Mouse (Mus musculus) lung, embryonic 15.5 days (tissue): Measurements from ENCODE around the gene Tmem63b. TPM values are rescaled to one million over a fixed set of nuclear protein-coding genes. Genes with fewer than 3 reads are reported as not detected.

Experiments used
- ATAC-seq: fragments of 200-750 bp; cut with Nextera tagmentation; 2 replicates; pipeline ENCODE4 v1.8.0; 2017; ENCODE audit warnings: moderate number of reproducible peaks, borderline replicate concordance; ENCODE audit not compliant: low FRiP score, low TSS enrichment; ENCODE audit errors: extremely low read depth
- H3K27ac ChIP-seq: fragments of 300-500 bp; sonication (generic); 2 replicates; pipeline ENCODE4 v1.5.1; 2015; ENCODE audit warnings: moderate library complexity, mild to moderate bottlenecking, inconsistent platforms
- H3K27me3 ChIP-seq: fragments of 300-500 bp; sonication (generic); 2 replicates; pipeline ENCODE4 v1.6.1; 2015; ENCODE audit warnings: inconsistent platforms
- H3K36me3 ChIP-seq: fragments of 300-500 bp; sonication (generic); 2 replicates; pipeline ENCODE4 v1.6.1; 2015; ENCODE audit warnings: inconsistent platforms
- H3K4me1 ChIP-seq: fragments of 300-500 bp; sonication (generic); 2 replicates; pipeline ENCODE4 v1.6.1; 2015; ENCODE audit warnings: inconsistent platforms
- H3K4me2 ChIP-seq: fragments of 300-500 bp; sonication (generic); 2 replicates; pipeline ENCODE4 v1.6.1; 2015; ENCODE audit warnings: inconsistent platforms, mild to moderate bottlenecking, moderate library complexity
- H3K4me3 ChIP-seq: fragments of 300-500 bp; sonication (generic); 2 replicates; pipeline ENCODE4 v1.5.1; 2015; ENCODE audit warnings: mild to moderate bottlenecking, inconsistent platforms
- H3K9ac ChIP-seq: fragments of 300-500 bp; sonication (generic); 2 replicates; pipeline ENCODE4 v1.6.1; 2015; ENCODE audit warnings: inconsistent platforms
- H3K9me3 ChIP-seq: fragments of 300-500 bp; sonication (generic); 2 replicates; pipeline ENCODE4 v1.6.1; 2016; ENCODE audit warnings: inconsistent platforms
- WGBS: fragments of 180-500 bp; shearing (Covaris S2); methylation state at CpG from one replicate; pipeline ENCODE4 v1.1.7; 2015; 5-methylcytosine and 5-hydroxymethylcytosine counted together
- polyA plus RNA-seq: library from polyadenylated mRNA; unstranded; fragments of >200 nt; fragmentation: Nextera tagmentation; extraction: Ambion mirVana; gene quantifications from 2 replicates; pipeline ENCODE4 v1.2.1, GENCODE M21; 2015

Tmem63b gene
- polyA plus RNA-seq, 1 experiment from 2014 or later, result 48.0 TPM

- Histone ChIP-seq H3K4me1 (peaks cover 31% of the 10 kb centered on the region), H3K4me3 (peak within 1 kb of the TSS; percentile 93), H3K27ac (peak within 1 kb of the TSS; percentile 83), H3K4me2 (peak within 1 kb of the TSS; percentile 76), H3K36me3 (no peaks in the 10 kb centered on the region), H3K9ac (peak within 1 kb of the TSS; percentile 95), H3K27me3 (no peaks in the 10 kb centered on the region), H3K9me3 (no peaks in the 10 kb centered on the region)
- under 1% methylated on average over 40 of the region's 50 CpGs for WGBS
- ATAC-seq, result peak; percentile 90
These were observed 549 bp downstream of the Tmem63b start, which contains the start of gene Mrpl14 for GRCm38 (mm10) chr17:45686093-45686619. Mrpl14 (plus strand) TSS chr17:45686322.

GRCm38 (mm10) chr17:45685171-45686092 is 1.3 kb downstream of the Tmem63b start:
- Histone ChIP-seq H3K4me3 (peak overlapping the region; percentile 93), H3K27ac (peak overlapping the region; percentile 83), H3K36me3 (no peaks in the 10 kb centered on the region), H3K9me3 (no peaks in the 10 kb centered on the region), H3K4me2 (peak overlapping the region; percentile 76), H3K27me3 (no peaks in the 10 kb centered on the region), H3K4me1 (peaks cover 36% of the 10 kb centered on the region), H3K9ac (peak overlapping the region; percentile 95)
- ATAC-seq, result peak; percentile 68
- WGBS, result under 1% methylated on average over 57 of the region's 58 CpGs

GRCm38 (mm10) chr17:45684667-45685131 is 2.0 kb downstream of the Tmem63b start:
- WGBS, result 26% methylated on average over 14 of the region's 14 CpGs
- H3K27ac ChIP-seq, result peak overlapping the region; percentile 83
- no peak for ATAC-seq

GRCm38 (mm10) chr17:45682843-45683242 is 3.9 kb downstream of the Tmem63b start:
- WGBS, result 89% methylated on average over 4 of the region's 4 CpGs
- 0 out of 2 replicates have a peak, but pooled peaks cover 6% of the 10 kb centered on the region for H3K36me3 ChIP-seq

More at GRCm38 (mm10) chr17:45684667-45685131, 2.0 kb downstream of the Tmem63b start:
- no peaks in the 10 kb centered on the region for H3K27me3 ChIP-seq
- peaks cover 36% of the 10 kb centered on the region for H3K4me1 ChIP-seq
- peak overlapping the region; percentile 93 for H3K4me3 ChIP-seq
- peak overlapping the region; percentile 95 for H3K9ac ChIP-seq
- H3K9me3 ChIP-seq, result no peaks in the 10 kb centered on the region
- peak overlapping the region; percentile 76 for H3K4me2 ChIP-seq
- H3K36me3 ChIP-seq, result no peaks in the 10 kb centered on the region

DNA sequence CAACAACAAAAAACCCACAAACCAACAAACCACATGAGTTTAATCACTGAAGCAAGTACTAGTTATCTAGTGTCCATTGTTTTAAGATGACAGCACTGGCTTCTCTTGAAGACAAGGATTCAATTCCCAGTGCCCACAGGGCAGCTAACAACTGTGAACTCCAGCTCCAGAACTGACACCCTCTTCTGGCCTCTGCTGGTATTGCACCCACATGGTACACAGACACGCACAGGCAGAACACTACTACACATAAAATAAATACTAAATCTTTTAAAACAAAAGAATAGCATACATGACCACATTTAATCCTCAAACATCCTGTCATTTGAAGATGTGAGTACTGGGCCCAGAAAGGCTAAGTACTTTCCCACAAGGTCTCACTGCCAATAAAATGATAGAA is 5.1 kb downstream of the Tmem63b start:
- Histone ChIP-seq H3K9me3 (no peaks in the 10 kb centered on the region), H3K36me3 (peaks cover 16% of the 10 kb centered on the region), H3K27ac (no peak overlapping the region), H3K4me1 (peaks cover 17% of the 10 kb centered on the region), H3K4me3 (no peak overlapping the region), H3K9ac (no peak overlapping the region), H3K27me3 (no peaks in the 10 kb centered on the region), H3K4me2 (no peak overlapping the region)
- ATAC-seq, result no peak
- WGBS, result 100% methylated on average over 1 of the region's 1 CpGs

More at GRCm38 (mm10) chr17:45682843-45683242, 3.9 kb downstream of the Tmem63b start:
- no peak overlapping the region for H3K4me2 ChIP-seq
- ATAC-seq, result no peak
- no peaks in the 10 kb centered on the region for H3K27me3 ChIP-seq
- H3K4me1 ChIP-seq, result peaks cover 28% of the 10 kb centered on the region
- H3K27ac ChIP-seq, result no peak overlapping the region
- H3K9me3 ChIP-seq, result no peaks in the 10 kb centered on the region
- H3K4me3 ChIP-seq, result no peak overlapping the region
- H3K9ac ChIP-seq, result no peak overlapping the region

DNA sequence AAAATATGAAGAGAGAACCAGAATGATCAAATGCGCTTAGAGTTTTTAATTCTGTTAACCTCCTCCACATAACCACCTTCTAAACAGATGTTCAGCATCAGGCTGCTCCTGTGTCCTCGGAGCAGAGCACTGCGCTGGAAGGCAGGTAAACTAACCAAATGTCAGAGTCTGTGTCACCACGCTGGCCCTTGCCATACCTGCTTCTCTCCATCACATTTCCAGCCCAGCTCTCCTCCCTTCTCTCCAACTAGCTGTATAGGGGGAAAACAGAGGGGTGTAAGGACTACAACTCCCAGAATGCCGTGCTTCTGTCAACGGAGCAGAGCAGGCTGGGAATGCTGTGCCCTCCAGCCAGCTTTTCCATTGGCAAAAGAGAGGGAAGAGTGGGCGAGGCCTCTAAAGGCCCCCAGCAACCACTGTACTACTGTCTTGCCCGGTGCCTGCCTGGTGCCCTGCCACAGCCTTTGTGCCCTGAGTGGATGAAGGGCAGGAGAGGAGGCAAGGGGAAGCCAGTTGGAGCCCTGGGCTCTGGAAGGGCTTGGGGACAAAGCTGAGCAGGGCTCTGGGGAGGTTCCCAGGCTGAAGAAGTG is 6.2 kb downstream of the Tmem63b start:
- ATAC-seq, result peak; percentile 44; the same call in 1 of the 2 replicates
- H3K36me3 ChIP-seq, result peaks cover 25% of the 10 kb centered on the region
- no peaks in the 10 kb centered on the region for H3K27me3 ChIP-seq
- peaks cover 17% of the 10 kb centered on the region for H3K4me1 ChIP-seq
- no peaks in the 10 kb centered on the region for H3K9me3 ChIP-seq
- H3K4me2 ChIP-seq, result peak overlapping the region; percentile 37
- 48% methylated on average over 8 of the region's 8 CpGs for WGBS
- H3K9ac ChIP-seq, result peak overlapping the region; percentile 27; the same call in 1 of the 2 replicates
- H3K27ac ChIP-seq, result peak overlapping the region; percentile 35
- H3K4me3 ChIP-seq, result 0 out of 2 replicates have a peak overlapping the region, but pooled peaks have one; percentile 6

DNA sequence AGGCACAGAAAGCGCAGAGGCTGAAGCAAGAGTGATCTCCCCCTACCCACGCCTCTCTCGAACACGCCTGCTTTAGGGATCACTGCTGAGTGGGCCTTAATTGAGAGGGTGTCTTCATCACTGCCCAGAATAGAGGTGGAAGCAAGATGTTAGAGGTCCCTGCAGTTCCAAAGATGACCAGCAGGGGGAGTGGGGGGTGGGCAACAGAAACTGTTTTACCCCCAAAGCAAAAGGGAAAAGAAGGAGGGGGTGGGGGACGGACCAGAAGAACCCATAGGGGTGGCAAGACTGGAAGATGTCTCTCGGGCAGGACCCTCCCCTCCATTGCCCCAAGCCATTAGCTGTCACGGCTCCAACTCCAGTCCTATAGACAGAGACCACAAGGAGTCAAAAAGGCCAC is 8.6 kb downstream of the Tmem63b start:
- Histone ChIP-seq H3K36me3 (peaks cover 44% of the 10 kb centered on the region), H3K4me1 (peaks cover 5% of the 10 kb centered on the region), H3K9ac (no peak overlapping the region), H3K27ac (no peak overlapping the region), H3K4me2 (no peak overlapping the region), H3K9me3 (no peaks in the 10 kb centered on the region), H3K4me3 (no peak overlapping the region), H3K27me3 (no peaks in the 10 kb centered on the region)
- WGBS, result 29% methylated on average over 7 of the region's 7 CpGs
- no peak for ATAC-seq

- 86% methylated on average over 2 of the region's 2 CpGs for WGBS
- Histone ChIP-seq H3K4me1 (no peaks in the 10 kb centered on the region), H3K4me2 (no peak overlapping the region), H3K27me3 (no peaks in the 10 kb centered on the region), H3K9me3 (no peaks in the 10 kb centered on the region), H3K4me3 (no peak overlapping the region), H3K27ac (no peak overlapping the region), H3K9ac (no peak overlapping the region), H3K36me3 (peaks cover 70% of the 10 kb centered on the region)
- no peak for ATAC-seq
These were observed 14.1 kb downstream of the Tmem63b start for GRCm38 (mm10) chr17:45672598-45672997.

GRCm38 (mm10) chr17:45671821-45672220 is 14.9 kb downstream of the Tmem63b start:
- 96% methylated on average over 1 of the region's 1 CpGs for WGBS
- H3K9me3 ChIP-seq, result no peaks in the 10 kb centered on the region
- peaks cover 70% of the 10 kb centered on the region for H3K36me3 ChIP-seq
- H3K27me3 ChIP-seq, result no peaks in the 10 kb centered on the region
- no peak overlapping the region for H3K9ac ChIP-seq
- H3K27ac ChIP-seq, result no peak overlapping the region
- no peak overlapping the region for H3K4me3 ChIP-seq
- no peak overlapping the region for H3K4me2 ChIP-seq
- ATAC-seq, result no peak
- no peaks in the 10 kb centered on the region for H3K4me1 ChIP-seq

- no peak for ATAC-seq
- H3K36me3 ChIP-seq, result peaks cover 60% of the 10 kb centered on the region
- H3K27ac ChIP-seq, result no peak overlapping the region
- H3K4me1 ChIP-seq, result no peaks in the 10 kb centered on the region
- H3K9ac ChIP-seq, result no peak overlapping the region
- no peak overlapping the region for H3K4me2 ChIP-seq
- H3K4me3 ChIP-seq, result no peak overlapping the region
- no peaks in the 10 kb centered on the region for H3K27me3 ChIP-seq
- no peaks in the 10 kb centered on the region for H3K9me3 ChIP-seq
- WGBS, result 91% methylated on average over 10 of the region's 10 CpGs
These were observed 18.7 kb downstream of the Tmem63b start for GRCm38 (mm10) chr17:45667986-45668385.

GRCm38 (mm10) chr17:45667481-45667880 is 19.2 kb downstream of the Tmem63b start:
- H3K9me3 ChIP-seq, result no peaks in the 10 kb centered on the region
- no peak overlapping the region for H3K9ac ChIP-seq
- H3K4me1 ChIP-seq, result no peaks in the 10 kb centered on the region
- H3K27ac ChIP-seq, result no peak overlapping the region
- H3K4me3 ChIP-seq, result no peak overlapping the region
- H3K36me3 ChIP-seq, result peaks cover 59% of the 10 kb centered on the region
- H3K27me3 ChIP-seq, result no peaks in the 10 kb centered on the region
- H3K4me2 ChIP-seq, result no peak overlapping the region
- 84% methylated on average over 10 of the region's 10 CpGs for WGBS
- ATAC-seq, result no peak
